Mouse (Mus musculus): ENCODE measurements around the gene Csnk2a1.

DNA sequence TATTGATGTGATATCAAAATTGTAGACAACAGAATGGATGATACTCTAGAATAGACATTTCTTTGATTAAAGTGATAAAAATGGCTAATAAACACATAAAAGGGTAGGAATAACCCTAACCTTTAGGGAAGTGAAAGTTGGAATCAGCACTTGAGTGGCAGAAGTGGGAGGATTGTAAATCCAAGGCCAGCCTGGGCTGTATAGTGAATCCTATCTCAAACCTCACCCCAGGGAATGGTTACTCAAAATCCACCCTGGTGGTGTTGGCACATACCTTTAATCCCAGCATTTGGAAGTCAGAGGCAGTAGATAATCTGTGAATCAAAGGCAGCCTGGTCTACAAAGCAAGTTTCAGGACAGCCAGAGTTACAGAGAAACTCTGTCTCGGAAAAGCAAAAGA, 20.6 kb downstream of the Csnk2a1 start:
- TF ChIP-seq GATA1 (IDR thresholded peaks at IDR 0.05; ENCODE audit: borderline replicate concordance, low read length) (no peak), FLI1 (IDR thresholded peaks at IDR 0.05; ENCODE audit: low read length) (no peak)

Measured in megakaryocyte, embryonic 14.5 days (primary cell).